In genomic region chr2:151702146-151702850, GRCm38 (mm10) we compare ENCODE assay signal across 8 mouse cellular contexts. TPM values are rescaled to one million over a fixed set of nuclear protein-coding genes. Genes with fewer than 3 reads are reported as not detected.
A peak's percentile ranks its signal among the peaks of the same experiment; 100 is the strongest.
DNase-seq lines count a peak whose midpoint lies in the region; ATAC-seq lines count a peak whose summit lies in the region.

No protein-coding gene starts in this region.

- peak overlapping the region; percentile 99 for H3K4me2 ChIP-seq in forebrain, embryonic 12.5 days
- H3K4me2 ChIP-seq in hindbrain, embryonic 11.5 days (replicated peaks; ENCODE audit: low read depth, low read length): peak overlapping the region; percentile 100

- ATAC-seq in forebrain, embryonic 12.5 days (ENCODE audit: low FRiP score): peak; percentile 90
- ATAC-seq in hindbrain, embryonic 11.5 days (ENCODE audit: low FRiP score): peak; percentile 88
- no peak for ATAC-seq in activated CD4-positive, CD25-positive, alpha-beta regulatory T cell, adult 4 months

- H3K27me3 ChIP-seq in forebrain, embryonic 12.5 days: peaks cover 31% of the 10 kb centered on the region
- H3K27me3 ChIP-seq in hindbrain, embryonic 11.5 days (ENCODE audit: control insufficient read depth, insufficient read depth, low read length): peaks cover 10% of the 10 kb centered on the region; the same call in 1 of the 2 replicates

- H3K27ac ChIP-seq in brown adipose tissue, adult 24 weeks (replicated peaks; ENCODE audit: low read depth, low read length): no peak overlapping the region
- H3K27ac ChIP-seq in forebrain, embryonic 12.5 days: peak overlapping the region; percentile 66
- peak overlapping the region; percentile 17; the same call in 1 of the 2 replicates for H3K27ac ChIP-seq in hindbrain, embryonic 11.5 days (ENCODE audit: low read depth, low read length)

- peak overlapping the region; percentile 87 for H3K9ac ChIP-seq in forebrain, embryonic 12.5 days
- peak overlapping the region; percentile 84 for H3K9ac ChIP-seq in hindbrain, embryonic 11.5 days (ENCODE audit: low read depth, low read length)

- peaks cover 9% of the 10 kb centered on the region; the same call in 1 of the 2 replicates for H3K36me3 ChIP-seq in forebrain, embryonic 12.5 days (replicated peaks)
- no peaks in the 10 kb centered on the region for H3K36me3 ChIP-seq in hindbrain, embryonic 11.5 days (ENCODE audit: control insufficient read depth, insufficient read depth, low read length)

- H3K4me1 ChIP-seq in brown adipose tissue, adult 24 weeks (ENCODE audit: control insufficient read depth, insufficient read depth, insufficient read length, low read length): 0 out of 2 replicates have a peak, but pooled peaks cover 3% of the 10 kb centered on the region
- peaks cover 17% of the 10 kb centered on the region for H3K4me1 ChIP-seq in forebrain, embryonic 12.5 days
- H3K4me1 ChIP-seq in hindbrain, embryonic 11.5 days (replicated peaks; ENCODE audit: control insufficient read depth, insufficient read depth, low read length): no peaks in the 10 kb centered on the region

- H3K9me3 ChIP-seq in forebrain, embryonic 12.5 days: no peaks in the 10 kb centered on the region
- no peaks in the 10 kb centered on the region for H3K9me3 ChIP-seq in hindbrain, embryonic 11.5 days (ENCODE audit: control insufficient read depth, low read length)

- H3K4me3 ChIP-seq in brown adipose tissue, adult 24 weeks (ENCODE audit: insufficient read depth, low read depth, low read length): peak overlapping the region; percentile 58
- H3K4me3 ChIP-seq in forebrain, embryonic 12.5 days (replicated peaks): peak overlapping the region; percentile 79
- H3K4me3 ChIP-seq in hindbrain, embryonic 11.5 days (ENCODE audit: low read depth, low read length): peak overlapping the region; percentile 53

- DNase-seq in NIH3T3 (ENCODE audit: low read depth): peak; percentile 14
- peak; percentile 75 for DNase-seq in hindbrain, embryonic 11.5 days (ENCODE audit: low spot score)
- peak; percentile 60 to 68 for DNase-seq in layer of hippocampus, postnatal 10 days (ENCODE audit: low spot score in 2 of 2)
- peak; percentile 18 for DNase-seq in lung, postnatal 36 days
- DNase-seq in right cerebral cortex, adult 2 months (ENCODE audit: low spot score in 2 of 2): peak; percentile 31 to 47

- WGBS in forebrain, embryonic 12.5 days: under 1% methylated on average over 85 of the region's 97 CpGs
- WGBS in hindbrain, embryonic 11.5 days: under 1% methylated on average over 60 of the region's 97 CpGs

RNA-seq across cellular contexts. Expression of gene Tmem74b, which starts 0.5 kb away (rescaled TPM):
- polyA plus RNA-seq in brown adipose tissue, adult 24 weeks (2012; ENCODE audit: insufficient read depth, insufficient read length, missing spikeins): 0.75 TPM in 1 of 2 replicates, not detected in the other
- 9.5 and 11.3 TPM in 2 replicates for polyA plus RNA-seq in forebrain, embryonic 12.5 days (2016; fragmentation: Nextera tagmentation; extraction: Ambion mirVana)
- polyA plus RNA-seq in hindbrain, embryonic 11.5 days (2014; fragmentation: Nextera tagmentation; extraction: Ambion mirVana): 4.3 and 5.2 TPM in 2 replicates
- 10 to 100 TPM; 10.3 to 11.5 TPM for total RNA-seq in layer of hippocampus, postnatal 10 days (2021)
- polyA plus RNA-seq in activated CD4-positive, CD25-positive, alpha-beta regulatory T cell, adult 4 months (2017; shearing (Covaris generic)): not detected

RNA-seq across cellular contexts. Expression of gene Rad21l, which starts 34.0 kb away (rescaled TPM):
- not detected in 2 replicates for polyA plus RNA-seq in brown adipose tissue, adult 24 weeks (2012; ENCODE audit: insufficient read depth, insufficient read length, missing spikeins)
- polyA plus RNA-seq in forebrain, embryonic 12.5 days (2016; fragmentation: Nextera tagmentation; extraction: Ambion mirVana): 0.12 TPM in 1 of 2 replicates, not detected in the other
- 0.17 TPM in 1 of 2 replicates, not detected in the other for polyA plus RNA-seq in hindbrain, embryonic 11.5 days (2014; fragmentation: Nextera tagmentation; extraction: Ambion mirVana)
- 1 to 10 TPM in 1 of 2 experiments, under 1 TPM in 1; 0.94 to 1.1 TPM for total RNA-seq in layer of hippocampus, postnatal 10 days (2021)
- not detected for polyA plus RNA-seq in activated CD4-positive, CD25-positive, alpha-beta regulatory T cell, adult 4 months (2017; shearing (Covaris generic))

RNA-seq across cellular contexts. Expression of gene Psmf1, which starts 41.7 kb away (rescaled TPM):
- polyA plus RNA-seq in brown adipose tissue, adult 24 weeks (2012; ENCODE audit: insufficient read depth, insufficient read length, missing spikeins): 17.9 and 18.9 TPM in 2 replicates
- 48.1 and 48.6 TPM in 2 replicates for polyA plus RNA-seq in forebrain, embryonic 12.5 days (2016; fragmentation: Nextera tagmentation; extraction: Ambion mirVana)
- 43.5 and 45.9 TPM in 2 replicates for polyA plus RNA-seq in hindbrain, embryonic 11.5 days (2014; fragmentation: Nextera tagmentation; extraction: Ambion mirVana)
- 10 to 100 TPM; 40.6 to 47.2 TPM for total RNA-seq in layer of hippocampus, postnatal 10 days (2021)
- 10 to 100 TPM; 66.8 to 71.8 TPM for polyA plus RNA-seq in activated CD4-positive, CD25-positive, alpha-beta regulatory T cell, adult 4 months (2017; shearing (Covaris generic))

Comparison
In these comparisons a context has a peak if more than half of its experiments do, and no peak if none do; other contexts are left out.
1. DNase-seq: peak in every context shown above with its lines; median percentile 75 in hindbrain, embryonic 11.5 days; 64 in layer of hippocampus, postnatal 10 days; 39 in right cerebral cortex, adult 2 months; 18 in lung, postnatal 36 days; 14 in NIH3T3.